Mouse (Mus musculus): ENCODE measurements around the gene Cd59a.
"Not testable (repeated sequence)": the region's sequence is repeated elsewhere in the genome, so short reads cannot be mapped to it uniquely, and the experiment has no call there.

The Cd59a gene

GRCm38 (mm10) chr2:104095741-104096213, at the start of gene Cd59a:
Gene Cd59a (plus strand): TSS chr2:104095801.
- in situ Hi-C loops (cut with MboI, MseI), result no loop called here

DNA sequence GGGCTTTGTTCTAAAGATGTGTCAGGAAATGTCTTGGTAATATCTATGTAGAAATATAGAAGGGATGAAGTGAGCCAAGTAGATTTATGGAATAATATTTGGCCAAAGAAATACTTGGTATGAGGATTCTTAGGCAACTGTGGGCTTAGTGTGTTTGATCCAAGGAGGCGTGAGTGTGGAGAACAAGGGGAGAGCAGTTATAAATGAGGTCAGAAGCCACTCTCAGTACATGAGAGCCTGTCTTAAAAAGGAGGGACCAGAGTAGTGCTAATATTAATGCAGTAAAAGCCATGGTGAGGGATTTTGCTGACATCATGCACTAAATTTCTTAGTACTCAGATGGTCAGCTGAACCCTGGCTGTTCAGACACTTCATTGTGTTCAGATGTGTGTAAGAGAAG, 37.2 kb upstream of the Cd59a start:
- in situ Hi-C loops (cut with MboI, MseI), result no loop called here

GRCm38 (mm10) chr2:104058954-104059353, 36.6 kb upstream of the Cd59a start:
- in situ Hi-C loops (cut with MboI, MseI), result no loop called here

- in situ Hi-C loops (cut with MboI, MseI), result no loop called here
Measured at GRCm38 (mm10) chr2:104059786-104060185, 35.8 kb upstream of the Cd59a start.

- in situ Hi-C loops (cut with MboI, MseI), result no loop called here
Measured at GRCm38 (mm10) chr2:104060996-104061395, 34.6 kb upstream of the Cd59a start.

GRCm38 (mm10) chr2:104062665-104063064, 32.9 kb upstream of the Cd59a start:
- in situ Hi-C loops (cut with MboI, MseI), result no loop called here

DNA sequence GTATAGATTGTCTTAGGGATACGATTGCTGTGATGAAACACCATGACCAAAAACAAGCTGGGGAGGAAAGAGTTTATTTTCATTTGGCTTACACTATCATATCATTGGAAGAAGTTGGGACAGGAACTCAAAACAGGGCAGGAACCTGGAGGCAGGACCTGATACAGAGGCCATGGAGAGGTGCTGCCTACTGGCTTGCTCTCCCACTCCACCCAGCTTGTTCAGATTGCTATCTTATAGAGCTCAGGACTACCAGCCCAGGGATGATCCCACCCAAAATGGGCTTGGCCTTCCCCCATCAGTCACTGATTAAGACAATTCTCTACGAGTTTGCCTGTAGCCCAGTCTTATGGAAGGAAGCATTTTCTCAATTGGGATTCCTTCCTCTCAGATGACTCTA, 31.4 kb upstream of the Cd59a start:
- in situ Hi-C loops (cut with MboI, MseI), result no loop called here

DNA sequence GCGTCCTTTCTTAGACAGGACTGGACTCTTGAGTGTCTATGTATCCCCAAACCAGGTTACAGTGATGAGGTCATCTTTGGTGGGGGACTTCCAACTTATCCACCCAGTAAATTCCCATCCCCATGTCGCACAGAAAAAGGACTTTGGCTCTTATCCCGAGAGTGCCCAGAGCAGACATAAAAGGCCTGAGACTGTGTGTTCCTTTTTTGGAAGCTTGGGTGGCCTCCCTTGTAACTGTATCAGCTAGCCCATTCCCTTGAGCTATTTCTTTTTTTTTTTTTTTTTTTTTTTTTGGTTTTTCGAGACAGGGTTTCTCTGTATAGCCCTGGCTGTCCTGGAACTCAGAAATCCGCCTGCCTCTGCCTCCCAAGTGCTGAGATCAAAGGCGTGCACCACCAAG, 30.1 kb upstream of the Cd59a start, which contains the start of gene Gm10912:
TSS of gene Gm10912 (plus strand) at position 301 of the 400 bp plus-strand sequence.
- in situ Hi-C loops (cut with MboI, MseI), result not testable (repeated sequence)

- in situ Hi-C loops (cut with MboI, MseI), result not testable (repeated sequence)
Measured at GRCm38 (mm10) chr2:104068450-104068849, 27.2 kb upstream of the Cd59a start, which contains the start of gene Gm10799. Gene Gm10799 (minus strand): TSS chr2:104068550.

- in situ Hi-C loops (cut with MboI, MseI), result loop anchor here (10.0 kb wide), 1 partner anchor 1735 kb away; no protein-coding TSS in a partner anchor
Measured at GRCm38 (mm10) chr2:104069704-104070185, 25.9 kb upstream of the Cd59a start, which contains the start of gene Cd59b. Gene Cd59b (plus strand): TSS chr2:104069849.

GRCm38 (mm10) chr2:104078285-104078684, 17.3 kb upstream of the Cd59a start:
- in situ Hi-C loops (cut with MboI, MseI), result loop anchor here (10.0 kb wide), 1 partner anchor 1743 kb away; no protein-coding TSS in a partner anchor

DNA sequence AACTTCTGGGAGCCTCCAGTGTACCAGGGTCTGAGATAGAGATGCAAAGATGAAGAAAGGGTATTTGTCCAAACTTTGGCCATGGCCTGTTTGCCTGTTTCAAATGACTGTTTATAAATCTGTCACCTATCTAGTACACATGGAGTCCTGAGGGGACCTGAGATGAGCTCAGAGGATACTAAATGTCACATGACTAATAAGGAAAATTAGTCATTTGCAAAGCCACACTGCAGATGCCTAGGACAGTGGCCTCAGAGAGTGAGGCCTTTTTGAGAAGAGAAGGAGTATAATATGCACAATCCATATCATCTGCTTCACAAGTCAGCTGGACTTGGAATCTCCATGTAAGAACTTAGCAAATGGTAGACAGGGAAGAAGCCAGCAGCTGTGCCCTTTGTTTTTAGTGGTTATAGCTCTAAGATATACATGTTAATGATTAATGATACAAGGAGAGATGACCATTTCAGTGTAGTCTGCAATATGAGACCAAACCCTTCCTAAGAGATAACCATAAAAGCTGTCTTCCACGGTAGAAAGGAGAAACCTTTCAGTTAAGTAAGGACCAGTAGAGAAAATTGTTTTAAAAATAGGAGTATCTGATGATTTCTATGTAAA, 14.1 kb upstream of the Cd59a start:
- in situ Hi-C loops (cut with MboI, MseI), result not testable (repeated sequence)

DNA sequence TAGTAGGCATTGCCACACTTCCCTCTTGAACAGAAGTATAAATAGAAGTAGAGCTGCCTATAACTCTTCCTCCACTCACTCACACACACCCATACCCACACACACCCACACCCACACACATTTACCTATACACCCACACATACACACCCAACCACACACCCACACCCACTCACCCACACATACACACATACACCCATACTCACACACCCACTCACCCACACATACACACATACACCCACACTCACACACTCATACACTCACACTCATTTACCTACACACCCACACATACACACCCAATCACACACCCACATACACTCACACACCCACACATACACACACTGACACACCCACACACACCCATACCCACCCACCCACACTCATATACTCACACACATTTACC, 13.1 kb upstream of the Cd59a start:
- in situ Hi-C loops (cut with MboI, MseI), result no loop called here

- in situ Hi-C loops (cut with MboI, MseI), result not testable (repeated sequence)
Measured at GRCm38 (mm10) chr2:104084027-104084426, 11.6 kb upstream of the Cd59a start.

DNA sequence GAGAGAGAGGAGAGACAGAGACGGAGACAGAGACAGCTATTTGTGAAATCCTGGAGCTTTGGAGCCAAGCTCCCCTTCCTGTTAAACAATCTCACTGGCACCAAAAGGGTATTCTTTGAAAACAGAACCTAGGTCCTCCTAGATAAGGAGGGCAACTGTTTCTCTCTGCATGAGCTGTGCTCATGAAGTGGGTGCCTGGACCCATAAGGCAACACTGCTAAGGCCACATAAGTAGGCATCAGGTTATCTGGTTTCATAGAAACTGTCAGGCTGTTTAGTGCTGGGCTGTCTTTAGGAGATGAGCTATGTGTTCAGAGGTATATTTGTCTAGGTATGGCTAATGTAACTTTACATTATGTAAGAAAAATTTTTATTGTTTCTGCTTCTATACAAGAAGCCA, 8.0 kb upstream of the Cd59a start:
- in situ Hi-C loops (cut with MboI, MseI), result not testable (repeated sequence)

GRCm38 (mm10) chr2:104093305-104093704, 2.3 kb upstream of the Cd59a start:
- in situ Hi-C loops (cut with MboI, MseI), result no loop called here

- in situ Hi-C loops (cut with MboI, MseI), result no loop called here
Measured at GRCm38 (mm10) chr2:104096256-104096655, 655 bp downstream of the Cd59a start.

GRCm38 (mm10) chr2:104096796-104097195, 1.2 kb downstream of the Cd59a start:
- in situ Hi-C loops (cut with MboI, MseI), result not testable (repeated sequence)

DNA sequence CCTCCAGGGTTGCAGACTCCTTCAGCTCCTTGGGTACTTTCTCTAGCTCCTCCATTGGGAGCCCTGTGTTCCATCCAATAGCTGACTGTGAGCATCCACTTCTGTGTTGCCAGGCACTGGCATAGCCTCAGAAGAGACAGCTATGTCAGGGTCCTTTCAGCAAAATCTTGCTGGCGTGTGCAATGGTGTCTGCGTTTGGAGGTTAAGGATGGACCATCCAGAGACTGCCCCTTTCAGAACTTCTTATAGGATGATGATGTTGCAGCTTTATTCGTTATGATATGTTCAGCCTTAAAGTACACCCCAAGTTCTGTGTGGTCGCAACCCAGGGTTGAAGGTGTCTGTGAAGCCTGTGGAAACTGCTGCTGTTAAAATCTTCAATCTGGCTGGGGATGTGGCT, 1.8 kb downstream of the Cd59a start:
- in situ Hi-C loops (cut with MboI, MseI), result not testable (repeated sequence)

DNA sequence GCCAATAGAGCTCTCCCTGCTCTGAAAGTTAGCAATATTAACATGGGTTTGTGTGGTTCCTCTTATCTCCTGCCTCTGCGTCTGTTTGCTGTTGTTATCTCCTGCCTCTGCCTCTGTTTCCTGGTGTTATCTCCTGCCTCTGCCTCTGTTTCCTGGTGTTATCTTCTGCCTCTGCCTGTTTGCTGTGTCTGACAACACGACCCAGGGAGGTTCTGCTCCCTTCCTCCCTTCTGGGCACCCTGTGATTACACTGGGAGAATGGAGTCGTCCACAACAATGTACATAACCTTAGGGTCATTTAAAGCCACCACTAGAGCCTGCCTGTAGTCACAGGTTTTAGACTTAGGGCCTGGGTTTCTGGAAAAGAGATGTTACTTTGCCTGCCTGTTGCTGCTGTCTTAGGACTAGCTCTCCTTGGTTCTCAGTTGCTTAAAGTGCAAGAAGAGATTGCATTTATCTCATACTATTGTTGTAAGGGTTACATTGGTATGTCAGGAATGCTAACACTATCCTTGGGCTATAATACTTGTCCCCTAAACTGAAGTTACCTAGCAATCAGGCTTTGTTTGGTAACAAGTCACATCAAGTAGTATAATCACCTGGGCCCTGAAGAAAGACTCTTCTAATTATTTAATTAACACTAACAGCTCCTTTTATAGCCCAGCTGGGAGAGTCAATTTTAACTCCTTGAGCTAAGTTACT, 3.1 kb downstream of the Cd59a start:
- in situ Hi-C loops (cut with MboI, MseI), result no loop called here

DNA sequence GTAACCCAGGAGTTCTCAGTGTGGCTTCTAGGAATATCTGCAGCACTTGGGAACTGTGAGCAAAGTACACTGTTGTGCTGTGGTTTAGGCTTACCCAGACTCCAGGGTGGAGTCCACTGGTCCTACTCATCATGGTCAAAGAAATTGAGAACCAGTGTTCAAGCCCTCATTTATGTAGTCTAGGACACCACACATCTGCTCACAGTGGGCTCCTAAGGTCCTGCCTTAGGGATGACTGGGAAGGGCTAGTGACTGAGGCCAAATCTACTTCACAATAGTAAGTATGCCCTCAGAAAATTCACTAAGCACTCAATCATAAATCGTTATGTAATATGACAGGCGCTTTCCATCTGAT, 3.6 kb downstream of the Cd59a start:
- in situ Hi-C loops (cut with MboI, MseI), result no loop called here

- in situ Hi-C loops (cut with MboI, MseI), result no loop called here
Measured at GRCm38 (mm10) chr2:104099946-104100345, 4.3 kb downstream of the Cd59a start.

DNA sequence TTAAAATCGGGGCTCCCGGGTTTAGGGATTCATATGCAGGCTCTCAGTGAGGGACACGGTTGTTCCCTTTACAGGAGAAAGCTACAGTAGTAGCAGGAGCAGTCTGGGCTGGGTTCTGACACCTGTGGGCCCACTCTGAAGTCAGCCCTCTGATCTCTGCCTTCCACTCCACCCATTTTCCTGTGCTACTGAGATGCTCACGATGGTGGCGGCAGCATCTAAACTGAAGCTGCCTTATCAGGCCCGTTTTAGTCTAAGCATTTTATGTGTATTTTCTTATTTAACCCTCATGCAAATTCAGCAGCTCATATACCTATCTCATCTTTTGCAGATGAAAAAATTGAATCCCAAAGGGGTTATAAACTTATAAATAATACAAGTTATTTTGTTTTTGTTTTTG, 9.2 kb downstream of the Cd59a start:
- in situ Hi-C loops (cut with MboI, MseI), result no loop called here

Measured in T-helper 1 cell (primary cell).